Mouse (Mus musculus) urinary bladder, postnatal 25 days (tissue): ENCODE measurements at regions not wholly inside any gene's neighbourhood (a gene's known extent, or its start where the extent isn't known, plus 50 kb on each side); places are given as distances from the start of the nearest gene placed in this dataset.

Experiments used
- DNase-seq: peaks from one replicate; pipeline ENCODE4 v3.0.0; 2022; ENCODE audit warnings: low spot score

DNA sequence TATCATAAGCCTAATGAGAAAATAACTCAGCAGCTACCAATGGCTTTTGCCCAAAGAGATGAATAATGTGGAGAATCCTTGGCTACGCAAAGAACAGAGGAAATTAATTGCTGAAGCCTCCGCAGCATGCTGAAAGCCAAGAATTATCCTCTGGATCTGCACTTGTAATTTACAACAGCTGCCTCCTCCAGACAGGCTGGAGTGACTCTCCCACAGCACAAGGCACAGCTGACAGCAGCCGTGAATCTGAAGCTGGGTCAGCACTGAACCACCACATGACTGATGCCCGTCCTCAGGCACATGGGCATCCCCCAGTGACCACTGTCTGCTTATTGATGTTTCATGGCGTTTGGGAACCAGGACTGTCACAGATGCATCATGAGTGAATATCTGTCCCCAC lies 299.8 kb downstream of the Psat1 start:
- no peak for DNase-seq

GRCm38 (mm10) chr19:15644786-15645185 lies 302.4 kb downstream of the Psat1 start:
- no peak for DNase-seq

- peak; percentile 34 for DNase-seq
Measured at GRCm38 (mm10) chr19:15617233-15617915, 329.8 kb downstream of the Psat1 start.

DNA sequence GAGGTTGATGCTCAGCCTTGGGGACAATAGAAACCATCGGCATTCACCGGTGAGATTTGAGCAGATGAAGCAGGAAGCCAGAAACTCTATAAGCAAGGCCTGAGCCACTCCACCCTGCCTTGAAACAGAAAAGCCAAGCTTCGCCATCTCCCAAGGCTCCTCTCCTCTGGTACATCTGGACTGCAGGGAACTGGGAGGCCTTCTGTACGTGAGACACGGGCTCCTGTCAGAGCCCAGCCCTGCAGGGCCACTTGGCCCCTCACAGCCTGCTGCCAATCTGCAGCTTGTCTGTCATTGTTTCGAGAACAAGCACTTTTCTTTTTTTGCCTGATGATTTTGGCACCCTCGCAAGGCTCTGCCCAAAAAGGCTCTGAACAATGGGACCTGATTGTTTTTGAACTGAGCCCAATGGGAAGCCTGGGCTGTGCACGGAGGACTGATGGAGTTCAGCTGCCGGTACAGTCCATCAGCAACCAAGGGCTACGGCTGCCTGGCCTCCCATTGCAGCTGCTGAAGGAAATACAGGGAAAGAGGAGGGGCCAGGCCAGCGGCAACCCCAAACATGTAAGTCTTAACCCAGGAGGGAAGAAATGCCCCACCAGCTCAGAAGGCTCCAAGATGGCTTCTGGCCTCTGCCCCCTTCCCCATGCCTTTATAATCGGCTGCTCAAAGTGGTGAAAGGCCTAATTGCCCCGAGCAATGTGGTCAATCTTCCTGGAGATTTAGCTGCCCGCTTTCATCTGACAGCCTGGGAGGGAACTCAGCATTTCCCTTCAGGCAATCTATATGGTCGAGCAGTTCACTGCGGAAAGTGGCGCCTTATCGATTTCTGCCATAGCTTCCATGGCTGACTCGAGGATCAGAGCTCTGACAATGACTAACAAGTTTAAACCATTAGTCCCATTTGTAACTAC lies 332.2 kb downstream of the Psat1 start:
- DNase-seq = no peak

- DNase-seq = no peak
Measured at GRCm38 (mm10) chr19:15611137-15611758, 335.9 kb downstream of the Psat1 start.

GRCm38 (mm10) chr19:15606440-15606839 lies 340.7 kb downstream of the Psat1 start:
- DNase-seq = no peak

- no peak for DNase-seq
Measured at GRCm38 (mm10) chr19:15592821-15593220, 354.3 kb downstream of the Psat1 start.

GRCm38 (mm10) chr19:15583782-15584693 lies 363.1 kb downstream of the Psat1 start:
- no peak for DNase-seq

- DNase-seq = no peak
Measured at GRCm38 (mm10) chr19:15583106-15583781, 363.9 kb downstream of the Psat1 start.

GRCm38 (mm10) chr19:15571204-15571603 lies 375.9 kb downstream of the Psat1 start:
- no peak for DNase-seq

DNA sequence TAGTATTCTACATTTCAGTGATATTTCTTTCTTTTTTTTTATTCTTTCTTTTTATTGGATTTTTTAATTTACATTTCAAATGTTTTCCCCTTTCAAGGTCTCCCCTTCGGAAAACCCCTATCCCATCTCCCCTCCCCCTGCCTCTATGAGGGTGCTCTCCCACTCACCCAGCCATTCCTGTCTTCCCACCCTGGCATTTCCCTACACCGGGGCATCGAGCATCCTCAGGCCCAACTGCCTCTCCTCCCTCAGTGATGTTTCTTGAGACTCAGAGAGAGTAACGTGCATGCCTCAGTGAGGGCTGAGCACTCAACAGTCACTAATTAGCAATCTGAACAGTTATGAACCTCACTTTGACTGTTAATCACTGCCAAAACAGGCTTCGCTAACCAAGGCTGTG lies 385.6 kb downstream of the Psat1 start:
- DNase-seq = no peak

GRCm38 (mm10) chr19:15553953-15554352 lies 393.2 kb downstream of the Psat1 start:
- DNase-seq = no peak

DNA sequence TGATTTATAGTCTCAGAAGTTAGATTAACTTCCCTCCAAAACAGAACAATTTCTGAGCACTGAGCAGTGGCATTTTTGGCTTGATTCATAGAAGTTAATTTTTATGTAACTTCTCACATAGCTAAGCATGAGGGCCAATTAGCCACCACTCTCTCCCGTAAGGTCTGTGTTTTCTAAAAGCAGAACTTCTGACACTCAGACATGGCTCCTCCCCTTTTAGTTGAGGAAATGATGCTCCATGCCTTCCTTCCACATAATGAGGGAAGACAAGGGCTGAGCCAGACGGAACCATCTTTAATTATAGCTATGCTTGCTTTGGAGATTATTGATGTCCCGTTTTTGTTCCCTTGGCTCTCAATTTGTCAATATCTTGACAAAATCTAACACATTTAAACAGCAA lies 429.3 kb downstream of the Psat1 start:
- DNase-seq = no peak

GRCm38 (mm10) chr19:15516566-15517305 lies 430.4 kb downstream of the Psat1 start:
- DNase-seq = no peak

DNA sequence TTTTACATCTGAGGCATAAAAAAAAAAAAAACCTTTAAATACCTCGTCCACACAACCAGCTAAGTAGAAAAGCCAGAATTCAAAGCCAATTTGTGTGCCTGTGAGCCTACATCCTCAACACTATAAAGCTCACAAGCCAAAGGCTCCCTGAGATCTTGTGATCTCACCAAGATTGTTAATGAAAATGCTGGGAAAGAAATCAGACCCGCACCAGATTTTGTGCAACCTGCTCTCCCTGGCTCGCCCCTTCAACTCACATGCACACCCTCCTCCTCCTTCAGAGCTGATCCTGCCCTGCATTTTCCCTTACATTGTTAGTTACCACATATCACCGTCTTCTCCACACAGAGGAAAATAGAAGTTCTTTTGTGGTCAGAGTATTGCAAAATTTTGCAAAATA lies 433.9 kb downstream of the Psat1 start:
- DNase-seq = no peak

DNA sequence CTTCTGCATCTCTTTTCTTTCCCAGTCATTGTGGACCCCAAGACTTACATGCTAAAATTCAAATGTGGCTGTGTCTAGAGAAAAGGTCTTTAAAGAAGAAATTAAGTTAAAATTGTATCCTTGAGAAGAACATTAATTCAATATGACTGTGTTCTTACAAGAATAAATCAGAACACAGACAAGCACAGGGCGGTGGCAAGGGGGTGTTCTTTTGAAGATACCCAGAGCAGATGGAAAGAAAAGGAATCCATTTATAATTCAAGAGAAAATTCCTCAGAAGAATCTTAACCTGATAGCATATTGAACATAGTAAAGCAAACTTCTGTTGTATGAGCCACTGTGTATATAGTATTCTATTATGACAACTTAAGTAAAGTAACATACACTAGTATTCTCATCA lies 436.7 kb downstream of the Psat1 start:
- no peak for DNase-seq

DNA sequence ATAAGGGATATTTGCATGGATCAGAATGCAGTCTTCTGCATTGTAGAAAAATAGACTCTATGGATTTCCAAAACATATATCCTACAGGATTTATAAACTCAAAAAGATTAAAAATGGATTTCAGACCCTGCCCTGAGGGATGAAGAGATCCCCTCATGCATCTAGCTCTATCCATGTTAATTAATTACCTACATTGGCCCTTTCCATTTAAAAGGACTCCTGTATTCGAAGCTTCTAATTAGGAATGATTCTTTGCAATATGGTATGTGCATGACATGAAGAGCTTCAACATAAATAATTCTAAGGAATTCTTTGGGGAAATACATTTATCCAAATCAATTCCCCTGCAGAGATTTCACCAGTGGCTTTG lies 444.2 kb downstream of the Psat1 start:
- DNase-seq = no peak

- no peak for DNase-seq
Measured at GRCm38 (mm10) chr19:15502315-15502984, 444.7 kb downstream of the Psat1 start.

- DNase-seq = no peak
Measured at GRCm38 (mm10) chr19:15495532-15495931, 451.6 kb downstream of the Psat1 start.

- no peak for DNase-seq
Measured at GRCm38 (mm10) chr19:15487576-15487975, 459.6 kb downstream of the Psat1 start.
